Mouse (Mus musculus) embryonic facial prominence, embryonic 14.5 days (tissue): ENCODE measurements at regions not wholly inside any gene's neighbourhood (a gene's known extent, or its start where the extent isn't known, plus 50 kb on each side); places are given as distances from the start of the nearest gene placed in this dataset.
"Not testable (repeated sequence)": the region's sequence is repeated elsewhere in the genome, so short reads cannot be mapped to it uniquely, and the experiment has no call there.

Experiments
- ATAC-seq: fragments of 200-750 bp; cut with Nextera tagmentation; 2 replicates; pipeline ENCODE4 v1.8.0; 2017; ENCODE audit warnings: low read depth, moderate number of reproducible peaks, moderate TSS enrichment
- DNase-seq: peaks from one replicate; pipeline ENCODE4 v3.0.0-alpha.2; 2015; ENCODE audit warnings: low spot score
- H3K27ac ChIP-seq: fragments of 300-500 bp; sonication (generic); replicated peaks from 2 replicates; pipeline ENCODE4 v1.5.1; 2014; ENCODE audit warnings: low read depth, mild to moderate bottlenecking, low read length, moderate library complexity
- H3K27me3 ChIP-seq: fragments of 300-500 bp; sonication (generic); replicated peaks from 2 replicates; pipeline ENCODE4 v1.6.1; 2014; ENCODE audit warnings: low read length; ENCODE audit not compliant: control insufficient read depth, insufficient read depth
- H3K36me3 ChIP-seq: fragments of 300-500 bp; sonication (generic); 2 replicates; pipeline ENCODE4 v1.6.1; 2014; ENCODE audit warnings: low read length, mixed read lengths; ENCODE audit not compliant: control insufficient read depth, insufficient read depth
- H3K4me1 ChIP-seq: fragments of 300-500 bp; sonication (generic); 2 replicates; pipeline ENCODE4 v1.6.1; 2014; ENCODE audit warnings: antibody characterized with exemption, low read length; ENCODE audit not compliant: control insufficient read depth, insufficient read depth
- H3K4me2 ChIP-seq: fragments of 300-500 bp; sonication (generic); 2 replicates; pipeline ENCODE4 v1.6.1; 2014; ENCODE audit warnings: low read depth, mild to moderate bottlenecking, low read length, moderate library complexity, mixed read lengths
- H3K4me3 ChIP-seq: fragments of 300-500 bp; sonication (generic); 2 replicates; pipeline ENCODE4 v1.5.1; 2014; ENCODE audit warnings: low read depth, mild to moderate bottlenecking, low read length
- H3K9ac ChIP-seq: fragments of 300-500 bp; sonication (generic); 2 replicates; pipeline ENCODE4 v1.6.1; 2014; ENCODE audit warnings: low read depth, mild to moderate bottlenecking, low read length, moderate library complexity, mixed read lengths
- H3K9me3 ChIP-seq: fragments of 300-500 bp; sonication (generic); 2 replicates; pipeline ENCODE4 v1.6.1; 2016; ENCODE audit warnings: low read length; ENCODE audit not compliant: control insufficient read depth
- WGBS: fragments of 180-500 bp; shearing (Covaris S2); extraction: QIAGEN DNeasy Blood & Tissue Kit; methylation state at CpG from one replicate; pipeline ENCODE4 v1.1.7; 2014; 5-methylcytosine and 5-hydroxymethylcytosine counted together

GRCm38 (mm10) chr13:4714724-4715123, 105.8 kb upstream of the Akr1e1 start:
- H3K9me3 ChIP-seq, result no peaks in the 10 kb centered on the region
- DNase-seq (no peak), ATAC-seq (no peak)
- no peaks in the 10 kb centered on the region for H3K27me3 ChIP-seq
- no peak overlapping the region for H3K9ac ChIP-seq
- H3K36me3 ChIP-seq, result no peaks in the 10 kb centered on the region
- H3K4me1 ChIP-seq, result no peaks in the 10 kb centered on the region
- no peak overlapping the region for H3K4me3 ChIP-seq
- H3K4me2 ChIP-seq, result no peak overlapping the region
- WGBS, result 72% methylated on average over 1 of the region's 1 CpGs
- no peak overlapping the region for H3K27ac ChIP-seq

GRCm38 (mm10) chr13:4712698-4713097, 103.7 kb upstream of the Akr1e1 start:
- no peaks in the 10 kb centered on the region for H3K36me3 ChIP-seq
- no peak for ATAC-seq
- H3K4me2 ChIP-seq, result no peak overlapping the region
- H3K4me3 ChIP-seq, result no peak overlapping the region
- H3K27ac ChIP-seq, result no peak overlapping the region
- H3K9ac ChIP-seq, result no peak overlapping the region
- H3K27me3 ChIP-seq, result no peaks in the 10 kb centered on the region
- H3K4me1 ChIP-seq, result no peaks in the 10 kb centered on the region
- H3K9me3 ChIP-seq, result no peaks in the 10 kb centered on the region
- DNase-seq, result no peak
- WGBS, result 64% methylated on average over 3 of the region's 3 CpGs

- not testable (repeated sequence) for H3K36me3 ChIP-seq, H3K4me3 ChIP-seq, H3K4me1 ChIP-seq, H3K9me3 ChIP-seq, DNase-seq, H3K27ac ChIP-seq, H3K4me2 ChIP-seq, H3K27me3 ChIP-seq, H3K9ac ChIP-seq, ATAC-seq
- 51% methylated on average over 2 of the region's 2 CpGs for WGBS
These were observed 90.6 kb upstream of the Akr1e1 start for GRCm38 (mm10) chr13:4699591-4699990.

- DNase-seq (peak; percentile 48), ATAC-seq (no peak)
- Histone ChIP-seq H3K4me1 (peaks cover 3% of the 10 kb centered on the region; the same call in 1 of the 2 replicates), H3K27me3 (no peaks in the 10 kb centered on the region), H3K9ac (no peak overlapping the region), H3K4me3 (no peak overlapping the region), H3K4me2 (no peak overlapping the region; the same call in 1 of the 2 replicates), H3K27ac (no peak overlapping the region), H3K36me3 (no peaks in the 10 kb centered on the region), H3K9me3 (no peaks in the 10 kb centered on the region)
- 31% methylated on average over 11 of the region's 11 CpGs for WGBS
These were observed 57.6 kb upstream of the Akr1e1 start for GRCm38 (mm10) chr13:4666375-4667140.

- Histone ChIP-seq H3K27ac (no peak overlapping the region), H3K4me1 (peaks cover 3% of the 10 kb centered on the region; the same call in 1 of the 2 replicates), H3K9me3 (no peaks in the 10 kb centered on the region), H3K27me3 (no peaks in the 10 kb centered on the region), H3K36me3 (no peaks in the 10 kb centered on the region), H3K4me3 (no peak overlapping the region), H3K9ac (no peak overlapping the region), H3K4me2 (no peak overlapping the region)
- 53% methylated on average over 3 of the region's 3 CpGs for WGBS
- ATAC-seq (no peak), DNase-seq (no peak)
These were observed 54.4 kb upstream of the Akr1e1 start for GRCm38 (mm10) chr13:4663390-4663789.

GRCm38 (mm10) chr13:4662336-4663101, 53.5 kb upstream of the Akr1e1 start:
- no peak overlapping the region for H3K4me3 ChIP-seq
- peak; percentile 76 for DNase-seq
- no peaks in the 10 kb centered on the region for H3K9me3 ChIP-seq
- peak; percentile 71; the same call in 1 of the 2 replicates for ATAC-seq
- no peaks in the 10 kb centered on the region for H3K27me3 ChIP-seq
- H3K27ac ChIP-seq, result no peak overlapping the region
- no peak overlapping the region for H3K4me2 ChIP-seq
- H3K9ac ChIP-seq, result no peak overlapping the region
- no peaks in the 10 kb centered on the region for H3K36me3 ChIP-seq
- whole genome bisulfite sequencing, result 42% methylated on average over 13 of the region's 13 CpGs
- H3K4me1 ChIP-seq, result peaks cover 3% of the 10 kb centered on the region; the same call in 1 of the 2 replicates
